Mouse (Mus musculus): ENCODE results near the gene Zfp612. TPM values are rescaled to one million over a fixed set of nuclear protein-coding genes. Genes with fewer than 3 reads are reported as not detected.

Gene Zfp612
- polyA plus RNA-seq, 1 experiment from 2014 or later: 5.9 TPM

DNA sequence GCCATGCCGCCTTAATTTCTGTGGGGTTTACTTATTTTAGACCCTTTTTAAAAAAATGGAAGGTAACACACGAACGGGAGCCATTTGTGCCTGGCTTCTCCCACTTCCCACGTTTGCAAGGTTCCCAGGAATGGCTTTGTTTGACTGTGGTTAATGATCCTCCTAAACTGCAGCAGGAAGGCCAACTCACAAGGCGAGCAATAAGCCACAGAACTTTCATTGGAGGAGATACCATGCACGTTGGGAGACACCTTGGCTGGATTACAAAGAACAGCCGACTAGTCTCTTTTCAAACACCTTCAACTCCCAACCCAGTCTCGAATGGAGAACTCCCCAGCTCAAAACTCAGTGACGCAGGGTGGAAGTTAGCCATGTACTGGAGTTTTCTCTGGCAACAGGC is 15.4 kb upstream of the Zfp612 start:
- H3K9me3 ChIP-seq (replicated peaks; ENCODE audit: control insufficient read depth, low read length): peaks cover 2% of the 10 kb centered on the region
- H3K4me1 ChIP-seq (ENCODE audit: control insufficient read depth, insufficient read depth, low read length): no peaks in the 10 kb centered on the region
- 63% methylated on average over 9 of the region's 9 CpGs for WGBS
- no peak overlapping the region for H3K27ac ChIP-seq (ENCODE audit: low read length)
- no peaks in the 10 kb centered on the region for H3K36me3 ChIP-seq (ENCODE audit: control insufficient read depth, insufficient read depth)
- no peak overlapping the region for H3K4me2 ChIP-seq (ENCODE audit: low read depth, low read length)
- H3K27me3 ChIP-seq (ENCODE audit: control insufficient read depth, insufficient read depth, low read length): no peaks in the 10 kb centered on the region
- H3K4me3 ChIP-seq (ENCODE audit: low read length): no peak overlapping the region
- ATAC-seq (replicated peaks; ENCODE audit: extremely low read depth, insufficient read depth, low FRiP score): no peak
- no peak overlapping the region for H3K9ac ChIP-seq (ENCODE audit: low read length)

DNA sequence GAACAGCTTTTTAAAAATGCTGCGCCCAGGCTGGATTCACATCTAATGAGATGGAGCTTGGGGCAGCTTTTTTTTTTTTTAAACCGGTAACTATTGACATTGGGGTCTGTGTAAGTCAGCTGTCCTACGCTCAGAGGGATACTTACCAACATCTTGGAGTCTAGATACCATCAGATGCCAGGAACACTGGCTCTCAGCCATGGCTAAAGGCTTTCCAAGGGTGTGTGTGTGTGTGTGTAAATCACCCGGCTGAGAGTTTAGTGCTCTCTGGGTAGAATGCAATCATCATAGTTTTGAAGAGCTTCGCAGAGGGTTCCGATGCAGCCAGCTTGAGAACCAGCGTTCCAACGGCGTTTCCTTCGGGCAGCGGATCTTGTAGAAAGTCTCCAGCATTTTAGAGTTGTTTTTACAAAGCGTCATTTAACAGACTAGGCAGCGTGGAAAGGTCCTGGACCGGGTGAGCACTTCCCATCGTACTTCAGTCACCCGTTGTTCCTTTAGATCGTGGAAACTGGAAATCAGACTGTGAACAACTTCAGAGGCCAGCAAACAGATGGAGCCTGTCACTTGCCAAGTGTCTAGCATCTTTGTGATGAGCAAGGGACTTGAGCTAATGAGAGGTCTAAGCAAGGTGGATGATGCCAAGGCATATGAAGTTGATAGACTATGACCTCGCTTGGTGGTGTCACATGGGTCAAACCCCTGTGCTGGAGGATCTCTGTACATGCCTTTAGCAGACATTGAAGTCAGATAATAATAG is 14.8 kb upstream of the Zfp612 start:
- Histone ChIP-seq H3K4me2 (ENCODE audit: low read depth, low read length) (no peak overlapping the region), H3K4me1 (ENCODE audit: control insufficient read depth, insufficient read depth, low read length) (no peaks in the 10 kb centered on the region), H3K27ac (ENCODE audit: low read length) (no peak overlapping the region), H3K36me3 (ENCODE audit: control insufficient read depth, insufficient read depth) (no peaks in the 10 kb centered on the region), H3K9me3 (replicated peaks; ENCODE audit: control insufficient read depth, low read length) (peaks cover 2% of the 10 kb centered on the region), H3K27me3 (ENCODE audit: control insufficient read depth, insufficient read depth, low read length) (no peaks in the 10 kb centered on the region), H3K4me3 (ENCODE audit: low read length) (no peak overlapping the region), H3K9ac (ENCODE audit: low read length) (no peak overlapping the region)
- ATAC-seq (replicated peaks; ENCODE audit: extremely low read depth, insufficient read depth, low FRiP score): no peak
- WGBS: 88% methylated on average over 18 of the region's 18 CpGs

DNA sequence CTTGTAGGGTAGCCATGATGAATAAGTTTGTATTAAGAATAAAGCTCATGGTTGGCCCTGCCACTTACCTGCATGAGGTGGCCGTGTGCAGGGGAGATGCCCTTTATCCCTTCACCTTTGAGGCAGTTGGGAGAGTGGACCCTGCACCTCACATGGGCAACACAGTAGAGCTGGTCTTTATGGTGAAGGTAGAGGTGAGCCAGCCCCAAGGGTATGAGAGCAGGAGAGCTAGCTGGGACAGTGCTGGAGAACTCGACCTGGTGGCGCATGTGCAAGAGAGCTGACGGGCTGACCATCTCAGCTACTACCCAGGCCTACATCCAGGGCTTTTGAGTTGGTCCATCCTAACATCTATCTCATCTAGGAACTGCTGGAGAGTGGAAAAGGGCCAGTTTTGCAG is 13.9 kb upstream of the Zfp612 start:
- ATAC-seq (replicated peaks; ENCODE audit: extremely low read depth, insufficient read depth, low FRiP score): no peak
- H3K36me3 ChIP-seq (ENCODE audit: control insufficient read depth, insufficient read depth): no peaks in the 10 kb centered on the region
- no peaks in the 10 kb centered on the region for H3K4me1 ChIP-seq (ENCODE audit: control insufficient read depth, insufficient read depth, low read length)
- no peak overlapping the region for H3K27ac ChIP-seq (ENCODE audit: low read length)
- no peak overlapping the region for H3K4me2 ChIP-seq (ENCODE audit: low read depth, low read length)
- 90% methylated on average over 4 of the region's 4 CpGs for WGBS
- no peak overlapping the region for H3K4me3 ChIP-seq (ENCODE audit: low read length)
- peaks cover 2% of the 10 kb centered on the region for H3K9me3 ChIP-seq (replicated peaks; ENCODE audit: control insufficient read depth, low read length)
- H3K9ac ChIP-seq (ENCODE audit: low read length): no peak overlapping the region
- H3K27me3 ChIP-seq (ENCODE audit: control insufficient read depth, insufficient read depth, low read length): no peaks in the 10 kb centered on the region

DNA sequence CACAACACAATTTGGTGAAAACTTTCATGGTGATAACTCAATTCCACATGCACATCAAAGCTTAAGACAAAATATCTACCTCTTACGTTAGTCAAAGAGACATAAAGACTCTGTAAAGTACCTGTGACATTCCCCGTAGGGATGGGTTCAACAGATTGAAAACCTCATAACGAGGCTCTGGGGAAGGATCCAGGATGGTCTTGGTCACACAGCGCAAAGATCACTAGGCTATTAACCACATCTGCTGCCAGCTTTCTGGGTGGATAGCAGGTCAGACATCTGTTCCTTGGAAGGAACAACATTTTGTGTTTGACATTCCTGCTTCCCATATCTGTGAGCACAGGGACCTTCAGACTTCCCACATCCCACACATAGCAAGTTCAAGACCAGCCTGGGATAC is 9.8 kb upstream of the Zfp612 start:
- H3K27me3 ChIP-seq (ENCODE audit: control insufficient read depth, insufficient read depth, low read length): 0 out of 2 replicates have a peak, but pooled peaks cover 2% of the 10 kb centered on the region

DNA sequence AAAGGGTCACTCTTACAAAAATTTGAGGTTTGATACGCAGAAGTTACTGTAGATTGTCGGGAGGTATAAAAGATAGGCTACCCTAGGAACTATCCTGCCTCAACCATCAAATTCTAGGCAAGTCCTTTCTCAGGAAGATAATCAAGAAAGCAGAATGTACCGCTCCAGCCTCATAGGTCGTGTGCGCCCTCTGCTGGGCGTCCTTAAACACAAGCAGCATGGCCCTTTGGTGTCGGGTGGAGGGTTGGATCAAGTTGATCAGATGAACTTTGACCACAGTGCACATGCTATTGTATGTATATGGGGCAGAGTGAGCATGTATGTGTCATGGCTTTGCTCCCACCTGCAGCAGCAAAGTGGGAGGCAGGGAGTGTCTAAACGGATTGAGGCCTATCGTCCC is 7.9 kb upstream of the Zfp612 start:
- H3K4me1 ChIP-seq (ENCODE audit: control insufficient read depth, insufficient read depth, low read length): no peaks in the 10 kb centered on the region
- 0 out of 2 replicates have a peak, but pooled peaks cover 2% of the 10 kb centered on the region for H3K27me3 ChIP-seq (ENCODE audit: control insufficient read depth, insufficient read depth, low read length)
- no peak overlapping the region for H3K4me2 ChIP-seq (ENCODE audit: low read depth, low read length)
- H3K9me3 ChIP-seq (replicated peaks; ENCODE audit: control insufficient read depth, low read length): peaks cover 5% of the 10 kb centered on the region
- H3K36me3 ChIP-seq (ENCODE audit: control insufficient read depth, insufficient read depth): no peaks in the 10 kb centered on the region
- no peak overlapping the region for H3K27ac ChIP-seq (ENCODE audit: low read length)
- no peak overlapping the region for H3K9ac ChIP-seq (ENCODE audit: low read length)
- 0 out of 2 replicates have a peak, but pooled peaks have one; percentile 10 for ATAC-seq (replicated peaks; ENCODE audit: extremely low read depth, insufficient read depth, low FRiP score)
- 12% methylated on average over 9 of the region's 9 CpGs for WGBS
- no peak overlapping the region for H3K4me3 ChIP-seq (ENCODE audit: low read length)

More for the DNA sequence above, 9.8 kb upstream of the Zfp612 start:
- peaks cover 5% of the 10 kb centered on the region for H3K9me3 ChIP-seq (replicated peaks; ENCODE audit: control insufficient read depth, low read length)
- H3K4me2 ChIP-seq (ENCODE audit: low read depth, low read length): no peak overlapping the region
- ATAC-seq (replicated peaks; ENCODE audit: extremely low read depth, insufficient read depth, low FRiP score): no peak
- H3K36me3 ChIP-seq (ENCODE audit: control insufficient read depth, insufficient read depth): no peaks in the 10 kb centered on the region
- no peak overlapping the region for H3K4me3 ChIP-seq (ENCODE audit: low read length)
- 79% methylated on average over 4 of the region's 4 CpGs for WGBS
- no peaks in the 10 kb centered on the region for H3K4me1 ChIP-seq (ENCODE audit: control insufficient read depth, insufficient read depth, low read length)
- no peak overlapping the region for H3K9ac ChIP-seq (ENCODE audit: low read length)
- H3K27ac ChIP-seq (ENCODE audit: low read length): no peak overlapping the region

DNA sequence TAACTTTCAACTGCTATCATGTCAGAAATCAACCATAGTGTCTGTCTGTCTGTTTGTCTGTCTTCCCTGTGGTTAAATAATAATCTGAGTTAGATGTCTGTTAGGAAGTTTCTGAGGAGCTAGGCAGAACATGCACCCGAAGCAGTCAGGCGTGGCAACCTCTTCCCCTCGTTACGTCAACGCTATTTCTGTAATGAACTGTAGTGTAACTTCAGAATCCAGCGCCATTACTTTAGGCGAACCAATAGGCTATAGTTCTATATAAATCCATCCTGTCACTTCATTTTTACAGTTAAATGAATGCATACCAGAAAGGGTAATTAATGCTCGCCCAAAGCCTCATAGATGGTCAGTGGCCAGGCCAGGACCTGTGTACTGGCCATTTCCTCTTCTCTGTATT is 5.0 kb upstream of the Zfp612 start:
- ATAC-seq (replicated peaks; ENCODE audit: extremely low read depth, insufficient read depth, low FRiP score): no peak
- Histone ChIP-seq H3K9me3 (replicated peaks; ENCODE audit: control insufficient read depth, low read length) (peaks cover 3% of the 10 kb centered on the region; the same call in 1 of the 2 replicates), H3K4me1 (ENCODE audit: control insufficient read depth, insufficient read depth, low read length) (no peaks in the 10 kb centered on the region), H3K9ac (ENCODE audit: low read length) (no peak overlapping the region), H3K4me3 (ENCODE audit: low read length) (no peak overlapping the region), H3K4me2 (ENCODE audit: low read depth, low read length) (no peak overlapping the region), H3K27ac (ENCODE audit: low read length) (no peak overlapping the region), H3K36me3 (ENCODE audit: control insufficient read depth, insufficient read depth) (no peaks in the 10 kb centered on the region), H3K27me3 (ENCODE audit: control insufficient read depth, insufficient read depth, low read length) (0 out of 2 replicates have a peak, but pooled peaks cover 5% of the 10 kb centered on the region)
- WGBS: 79% methylated on average over 8 of the region's 8 CpGs

DNA sequence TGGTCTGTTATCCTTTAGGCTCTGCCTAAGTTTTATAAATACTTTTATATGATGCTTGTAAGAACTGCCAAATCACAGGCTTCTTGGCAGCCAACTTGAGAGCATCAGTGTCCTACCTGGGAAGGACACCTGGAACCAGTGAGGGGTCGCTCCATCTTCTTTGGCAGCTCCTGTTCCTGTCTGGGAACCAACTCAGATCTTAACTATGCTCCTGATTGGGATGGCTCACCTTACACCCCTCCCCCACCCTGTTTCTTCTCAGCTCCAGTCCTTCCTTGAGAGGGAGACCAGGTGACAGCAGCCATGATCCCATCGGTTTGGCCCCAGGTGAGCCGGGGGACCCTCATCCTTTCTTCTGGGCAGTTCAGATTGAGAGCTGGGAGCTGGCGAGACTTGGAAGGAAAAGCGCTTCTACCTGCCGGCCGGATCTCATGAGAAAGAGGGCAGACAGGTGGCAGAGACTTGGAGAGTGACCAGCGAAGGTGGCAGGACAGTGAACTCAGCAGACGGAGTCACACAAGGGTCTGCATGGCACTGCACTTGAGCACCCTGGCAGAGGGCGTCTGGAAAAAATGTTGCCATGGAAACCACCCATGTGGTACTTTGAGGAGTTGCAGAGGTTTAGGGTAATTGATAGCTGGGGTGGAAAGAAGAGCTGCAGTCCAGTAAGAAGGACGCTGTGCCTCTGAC is 3.0 kb downstream of the Zfp612 start:
- WGBS: 81% methylated on average over 11 of the region's 11 CpGs
- Histone ChIP-seq H3K9ac (ENCODE audit: low read length) (no peak overlapping the region), H3K9me3 (replicated peaks; ENCODE audit: control insufficient read depth, low read length) (no peaks in the 10 kb centered on the region), H3K27me3 (ENCODE audit: control insufficient read depth, insufficient read depth, low read length) (0 out of 2 replicates have a peak, but pooled peaks cover 3% of the 10 kb centered on the region), H3K4me3 (ENCODE audit: low read length) (no peak overlapping the region), H3K4me2 (ENCODE audit: low read depth, low read length) (no peak overlapping the region), H3K36me3 (ENCODE audit: control insufficient read depth, insufficient read depth) (peaks cover 13% of the 10 kb centered on the region), H3K27ac (ENCODE audit: low read length) (no peak overlapping the region), H3K4me1 (ENCODE audit: control insufficient read depth, insufficient read depth, low read length) (no peaks in the 10 kb centered on the region)
- ATAC-seq (replicated peaks; ENCODE audit: extremely low read depth, insufficient read depth, low FRiP score): no peak

DNA sequence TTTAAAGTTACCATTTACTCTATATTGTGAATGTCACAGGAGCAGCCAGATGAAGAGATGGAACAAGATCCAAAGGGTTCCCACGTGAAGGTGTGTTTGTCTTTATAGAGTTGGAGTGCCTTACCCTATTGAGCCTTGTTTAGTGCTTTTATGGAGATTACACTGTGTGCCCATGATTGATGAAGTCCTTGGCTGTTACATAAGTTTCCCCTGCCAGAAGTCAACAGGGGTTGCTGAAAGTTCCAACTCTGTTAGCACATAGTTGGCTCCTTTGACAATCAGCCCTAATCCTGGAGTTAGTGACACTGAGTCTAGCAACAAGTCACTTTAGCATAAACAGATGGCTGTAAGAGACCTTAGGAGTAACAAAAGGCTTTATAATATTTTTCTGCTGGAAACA is 12.3 kb downstream of the Zfp612 start:
- 51% methylated on average over 1 of the region's 1 CpGs for WGBS
- Histone ChIP-seq H3K27me3 (ENCODE audit: control insufficient read depth, insufficient read depth, low read length) (no peaks in the 10 kb centered on the region), H3K36me3 (ENCODE audit: control insufficient read depth, insufficient read depth) (peaks cover 26% of the 10 kb centered on the region), H3K4me3 (ENCODE audit: low read length) (no peak overlapping the region), H3K9ac (ENCODE audit: low read length) (no peak overlapping the region), H3K27ac (ENCODE audit: low read length) (no peak overlapping the region), H3K9me3 (replicated peaks; ENCODE audit: control insufficient read depth, low read length) (peaks cover 21% of the 10 kb centered on the region), H3K4me1 (ENCODE audit: control insufficient read depth, insufficient read depth, low read length) (no peaks in the 10 kb centered on the region), H3K4me2 (ENCODE audit: low read depth, low read length) (no peak overlapping the region)
- ATAC-seq (replicated peaks; ENCODE audit: extremely low read depth, insufficient read depth, low FRiP score): no peak

DNA sequence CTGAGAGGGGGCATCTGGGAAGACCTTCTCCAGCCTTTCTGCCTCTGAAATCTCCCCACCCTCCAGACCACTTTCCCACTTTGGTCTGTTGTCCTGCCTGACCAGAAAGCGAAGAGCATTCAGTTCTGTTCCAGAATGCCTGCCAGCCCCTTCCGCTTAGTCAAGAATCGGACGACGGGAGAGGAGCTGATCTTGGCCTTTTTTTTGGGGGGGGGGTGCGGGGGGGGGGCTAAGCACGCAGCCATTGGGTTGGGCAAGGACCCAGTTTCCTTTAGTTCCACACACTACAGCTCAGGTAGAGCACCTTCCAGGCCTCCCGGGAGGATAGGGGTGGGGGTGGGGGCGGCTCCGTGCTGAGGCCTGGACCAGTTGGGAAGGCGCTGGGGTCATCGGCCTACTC is 21.4 kb downstream of the Zfp612 start, which contains the start of gene Gm21964:
Gm21964 (plus strand) TSS at position 301 of the 400 bp plus-strand sequence.
- ATAC-seq (replicated peaks; ENCODE audit: extremely low read depth, insufficient read depth, low FRiP score): no peak
- Histone ChIP-seq H3K4me1 (ENCODE audit: control insufficient read depth, insufficient read depth, low read length) (no peaks in the 10 kb centered on the region), H3K27me3 (ENCODE audit: control insufficient read depth, insufficient read depth, low read length) (no peaks in the 10 kb centered on the region), H3K4me3 (ENCODE audit: low read length) (no peak within 1 kb of the TSS), H3K9me3 (replicated peaks; ENCODE audit: control insufficient read depth, low read length) (no peaks in the 10 kb centered on the region), H3K27ac (ENCODE audit: low read length) (no peak within 1 kb of the TSS), H3K36me3 (ENCODE audit: control insufficient read depth, insufficient read depth) (no peaks in the 10 kb centered on the region), H3K4me2 (ENCODE audit: low read depth, low read length) (no peak within 1 kb of the TSS), H3K9ac (ENCODE audit: low read length) (no peak within 1 kb of the TSS)
- 84% methylated on average over 12 of the region's 12 CpGs for WGBS
